8 mouse cellular contexts compared by ENCODE assay signal in the genomic region with DNA sequence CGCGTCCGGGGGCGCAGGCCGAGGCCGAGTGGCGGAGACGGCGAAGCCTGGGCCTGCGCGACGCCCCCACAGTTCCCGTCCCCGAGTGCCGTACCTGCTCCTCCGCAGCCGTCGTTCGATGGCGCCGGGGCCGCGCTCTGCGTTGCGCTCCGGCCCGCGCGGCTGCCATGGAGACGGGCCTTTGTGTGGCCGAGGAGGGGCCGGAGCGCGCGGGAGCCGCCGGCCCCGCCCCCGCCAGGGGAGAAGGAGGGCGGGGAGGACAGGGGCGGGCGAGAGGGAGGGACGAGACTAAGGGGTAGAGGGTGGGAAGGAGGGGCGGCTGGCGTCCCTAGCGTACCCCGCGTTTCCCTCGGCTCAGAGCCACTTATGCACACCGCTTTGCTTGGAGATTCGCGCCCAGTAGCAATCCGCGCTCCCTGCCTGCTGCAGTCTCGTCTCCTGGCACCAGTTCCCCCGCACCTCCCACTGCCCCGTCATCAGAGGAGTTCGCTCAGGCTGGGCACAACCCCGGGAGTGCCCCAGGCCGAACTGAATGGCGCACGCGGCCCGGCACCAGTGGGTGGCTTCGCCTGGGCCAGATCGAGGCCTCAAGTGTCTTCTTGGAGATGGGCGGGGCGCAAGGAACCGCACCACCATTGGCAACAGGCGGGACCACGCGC. TPM values are rescaled to one million over a fixed set of nuclear protein-coding genes. Genes with fewer than 3 reads are reported as not detected.
DNase-seq lines count a peak whose midpoint lies in the region; ATAC-seq lines count a peak whose summit lies in the region.

Gene Plxnb2, minus strand, starts transcription at position 218 of the 659 bp plus-strand sequence.

- no peaks in the 10 kb centered on the region for H3K36me3 ChIP-seq in hindbrain, embryonic 11.5 days (ENCODE audit: control insufficient read depth, insufficient read depth, low read length)

- peaks cover 20% of the 10 kb centered on the region for H3K4me1 ChIP-seq in hindbrain, embryonic 11.5 days (replicated peaks; ENCODE audit: control insufficient read depth, insufficient read depth, low read length)

- peak within 1 kb of the TSS; percentile 92 for H3K27ac ChIP-seq in hindbrain, embryonic 11.5 days (ENCODE audit: low read depth, low read length)

- DNase-seq in WW6 (ENCODE audit: low read depth, low spot score): peak; percentile 62
- peak; percentile 89 for DNase-seq in cerebellum, adult 9-11 months
- peak; percentile 68 to 78 for DNase-seq in frontal cortex, postnatal 14 days (ENCODE audit: low spot score in 2 of 2)
- peak; percentile 94 for DNase-seq in hindbrain, embryonic 11.5 days (ENCODE audit: low spot score)
- peak; percentile 80 to 83 for DNase-seq in layer of hippocampus, postnatal 14 days (ENCODE audit: low spot score in 2 of 2)
- peak; percentile 88 for DNase-seq in lung, postnatal 10 days
- peak; percentile 86 for DNase-seq in retina, embryonic 14.5 days (ENCODE audit: low spot score)

- H3K9me3 ChIP-seq in hindbrain, embryonic 11.5 days (ENCODE audit: control insufficient read depth, low read length): no peaks in the 10 kb centered on the region

- H3K27me3 ChIP-seq in hindbrain, embryonic 11.5 days (ENCODE audit: control insufficient read depth, insufficient read depth, low read length): no peaks in the 10 kb centered on the region

- ATAC-seq in hindbrain, embryonic 11.5 days (ENCODE audit: low FRiP score): peak; percentile 90
- ATAC-seq in erythroid progenitor cell, adult 5-6 weeks (replicated peaks; ENCODE audit: low FRiP score, poor library complexity, severe bottlenecking): no peak

- H3K4me3 ChIP-seq in hindbrain, embryonic 11.5 days (ENCODE audit: low read depth, low read length): peak within 1 kb of the TSS; percentile 90

- H3K9ac ChIP-seq in hindbrain, embryonic 11.5 days (ENCODE audit: low read depth, low read length): peak within 1 kb of the TSS; percentile 95

- WGBS in hindbrain, embryonic 11.5 days: under 1% methylated on average over 54 of the region's 72 CpGs

- H3K4me2 ChIP-seq in hindbrain, embryonic 11.5 days (replicated peaks; ENCODE audit: low read depth, low read length): peak within 1 kb of the TSS; percentile 90

RNA-seq across cellular contexts. Expression of gene Plxnb2, which starts in this region (rescaled TPM):
- polyA plus RNA-seq in hindbrain, embryonic 11.5 days (2014; fragmentation: Nextera tagmentation; extraction: Ambion mirVana): 97.4 and 104 TPM in 2 replicates
- total RNA-seq in layer of hippocampus, postnatal 14 days (2021): 10 to 100 TPM; 60.1 to 74.0 TPM
- 7.2 and 9.2 TPM in 2 replicates for total RNA-seq in erythroid progenitor cell, adult 5-6 weeks (2015; ENCODE audit: low replicate concordance)
- 1.9 and 8.2 TPM in 2 replicates for total RNA-seq in erythroid progenitor cell, adult 5-6 weeks (2017; ENCODE audit: low replicate concordance)

Comparison
In these comparisons a context has a peak if more than half of its experiments do, and no peak if none do; other contexts are left out.
1. RNA of gene Plxnb2 (total RNA-seq): 60.1 to 74.0 TPM in layer of hippocampus, postnatal 14 days; 1.9 to 9.2 TPM in erythroid progenitor cell, adult 5-6 weeks; every median in the first group is over 4 times any median in the second.
2. Peak in every context shown above with its lines, with median percentiles within 50 percentile points of each other: DNase-seq.